Mouse (Mus musculus) liver, postnatal 0 days (tissue): ENCODE measurements around the gene Bcorl1. TPM values are rescaled to one million over a fixed set of nuclear protein-coding genes. Genes with fewer than 3 reads are reported as not detected.
"Not testable (repeated sequence)": the region's sequence is repeated elsewhere in the genome, so short reads cannot be mapped to it uniquely, and the experiment has no call there.

Source experiments
- ATAC-seq: fragments of 200-750 bp; cut with Nextera tagmentation; 2 replicates; pipeline ENCODE4 v1.8.0; 2017; ENCODE audit warnings: mild to moderate bottlenecking, moderate library complexity
- DNase-seq: peaks from one replicate; pipeline ENCODE4 v3.0.0-alpha.2; 2016
- H3K27ac ChIP-seq: fragments of 300-500 bp; sonication (generic); 2 replicates; pipeline ENCODE4 v1.5.1; 2014; ENCODE audit warnings: antibody characterized with exemption, moderate library complexity, mild to moderate bottlenecking, low read depth
- H3K27me3 ChIP-seq: fragments of 300-500 bp; sonication (generic); 2 replicates; pipeline ENCODE4 v1.6.1; 2014; ENCODE audit warnings: low read length, control low read depth, mixed read lengths; ENCODE audit not compliant: insufficient read depth
- H3K36me3 ChIP-seq: fragments of 300-500 bp; sonication (generic); replicated peaks from 2 replicates; pipeline ENCODE4 v1.6.1; 2014; ENCODE audit warnings: mild to moderate bottlenecking, control low read depth, low read length, moderate library complexity, mixed read lengths; ENCODE audit not compliant: insufficient read depth
- H3K4me1 ChIP-seq: fragments of 300-500 bp; sonication (generic); 2 replicates; pipeline ENCODE4 v1.6.1; 2014; ENCODE audit warnings: antibody characterized with exemption, mild to moderate bottlenecking, control low read depth; ENCODE audit not compliant: insufficient read depth
- H3K4me2 ChIP-seq: fragments of 300-500 bp; sonication (generic); 2 replicates; pipeline ENCODE4 v1.6.1; 2014; ENCODE audit warnings: low read depth, mild to moderate bottlenecking, low read length, moderate library complexity, mixed read lengths
- H3K4me3 ChIP-seq: fragments of 300-500 bp; sonication (generic); 2 replicates; pipeline ENCODE4 v1.5.1; 2014; ENCODE audit warnings: low read depth, low read length
- H3K9ac ChIP-seq: fragments of 300-500 bp; sonication (generic); replicated peaks from 2 replicates; pipeline ENCODE4 v1.6.1; 2014; ENCODE audit warnings: mild to moderate bottlenecking, moderate library complexity
- H3K9me3 ChIP-seq: fragments of 300-500 bp; sonication (generic); 2 replicates; pipeline ENCODE4 v1.6.1; 2016; ENCODE audit warnings: mild to moderate bottlenecking, control low read depth, low read length, mixed read lengths
- CTCF ChIP-seq: sonication (generic); IDR thresholded peaks from 2 replicates; pipeline ENCODE4 v1.5.1; 2016; ENCODE audit warnings: antibody characterized with exemption, low read depth
- EP300 ChIP-seq: IDR thresholded peaks from 2 replicates; pipeline ENCODE4 v1.6.1; 2016; ENCODE audit warnings: antibody characterized with exemption, low read depth, mild to moderate bottlenecking
- WGBS: fragments of 180-500 bp; shearing (Covaris S2); extraction: QIAGEN DNeasy Blood & Tissue Kit; methylation state at CpG from one replicate; pipeline ENCODE4 v1.1.7; 2014; ENCODE audit not compliant: insufficient replicate concordance; 5-methylcytosine and 5-hydroxymethylcytosine counted together
- polyA plus RNA-seq: library from polyadenylated mRNA; unstranded; fragments of >200 nt; fragmentation: Nextera tagmentation; extraction: Ambion mirVana; gene quantifications from 2 replicates; pipeline ENCODE4 v1.2.1, GENCODE M21; 2015

The Bcorl1 gene
- polyA plus RNA-seq, 1 experiment from 2014 or later = 1.5 TPM

DNA sequence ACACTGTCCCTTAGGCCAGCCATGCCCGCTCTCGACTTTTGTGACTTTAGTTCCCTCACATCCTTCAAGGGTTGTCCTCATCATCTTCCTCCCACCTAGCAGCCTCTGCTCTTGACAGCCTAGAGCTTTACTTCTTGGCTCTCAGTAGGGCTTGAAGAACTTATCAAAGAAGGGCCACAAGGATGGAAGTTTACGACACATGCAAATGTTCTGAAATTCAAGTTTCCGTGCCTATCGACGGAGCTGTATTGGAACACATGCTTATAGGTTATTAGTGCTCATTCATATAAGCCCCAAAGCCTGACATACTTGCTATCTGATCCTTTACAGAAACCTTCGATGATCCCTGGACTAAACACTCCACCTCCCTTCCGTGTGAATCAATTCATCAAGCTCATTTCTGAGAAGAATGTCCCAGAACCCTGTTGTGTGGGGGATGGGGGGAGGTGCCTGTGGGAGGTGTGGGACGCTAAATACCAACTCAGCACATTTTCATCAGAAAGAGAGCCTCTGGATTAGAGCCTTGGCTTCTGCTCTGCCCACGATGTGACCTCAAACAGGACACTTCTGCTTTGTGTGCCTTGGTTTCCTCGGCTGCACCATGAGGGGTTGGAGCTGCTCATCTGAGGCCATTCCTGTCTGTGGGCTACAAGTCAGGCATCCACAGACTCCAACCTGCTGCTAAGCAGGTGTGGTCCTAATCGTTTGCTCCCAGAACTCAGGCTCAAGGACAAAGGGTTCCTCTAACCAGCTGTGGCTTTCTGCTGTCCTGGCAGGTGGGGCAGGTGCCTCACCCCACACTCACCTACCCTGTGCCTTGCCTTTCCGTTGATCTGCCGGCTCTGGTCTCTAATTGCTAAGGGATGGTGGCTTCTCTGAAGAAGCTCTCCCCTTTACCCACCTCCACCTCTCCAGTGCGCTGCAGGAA is 91.7 kb downstream of the Bcorl1 start:
- H3K9ac ChIP-seq = no peak overlapping the region
- peaks cover 7% of the 10 kb centered on the region; the same call in 1 of the 2 replicates for H3K4me1 ChIP-seq
- no peaks in the 10 kb centered on the region for H3K27me3 ChIP-seq
- H3K9me3 ChIP-seq = no peaks in the 10 kb centered on the region
- ATAC-seq = 0 out of 2 replicates have a peak, but pooled peaks have one; percentile 5
- no peak for DNase-seq
- H3K4me3 ChIP-seq = peak overlapping the region; percentile 19; the same call in 1 of the 2 replicates
- WGBS = 45% methylated on average over 15 of the region's 15 CpGs
- no peaks in the 10 kb centered on the region for H3K36me3 ChIP-seq
- H3K4me2 ChIP-seq = peak overlapping the region; percentile 52
- no peak for TF ChIP-seq EP300
- no peak for TF ChIP-seq CTCF
- H3K27ac ChIP-seq = peak overlapping the region; percentile 70

DNA sequence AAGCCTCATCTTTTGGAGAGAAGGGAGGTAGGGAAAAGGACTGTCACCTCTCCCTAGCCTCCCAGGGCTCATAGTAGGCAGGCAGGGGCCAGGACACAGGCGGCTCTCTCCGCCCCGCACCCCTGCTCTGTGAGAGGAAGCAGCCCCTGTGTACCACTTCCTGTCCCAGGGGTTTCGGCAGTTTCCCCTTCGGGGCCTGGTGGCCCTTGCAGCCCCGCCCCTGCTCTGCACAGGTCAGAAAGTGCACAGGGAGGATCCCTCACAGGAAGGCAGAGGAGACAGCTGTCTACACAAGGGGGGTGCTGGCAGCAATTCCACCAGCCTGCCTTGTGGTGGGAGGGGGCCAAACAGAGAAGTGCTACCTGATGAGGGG is 92.4 kb downstream of the Bcorl1 start:
- Histone ChIP-seq H3K4me2 (peak overlapping the region; percentile 52), H3K27me3 (no peaks in the 10 kb centered on the region), H3K9me3 (no peaks in the 10 kb centered on the region), H3K27ac (peak overlapping the region; percentile 70), H3K36me3 (no peaks in the 10 kb centered on the region), H3K4me1 (peaks cover 7% of the 10 kb centered on the region; the same call in 1 of the 2 replicates), H3K4me3 (peak overlapping the region; percentile 19; the same call in 1 of the 2 replicates), H3K9ac (no peak overlapping the region)
- peak; percentile 74 for ATAC-seq
- peak; percentile 63 for DNase-seq
- 21% methylated on average over 6 of the region's 6 CpGs for WGBS
- TF ChIP-seq CTCF = no peak
- TF ChIP-seq EP300 = no peak

DNA sequence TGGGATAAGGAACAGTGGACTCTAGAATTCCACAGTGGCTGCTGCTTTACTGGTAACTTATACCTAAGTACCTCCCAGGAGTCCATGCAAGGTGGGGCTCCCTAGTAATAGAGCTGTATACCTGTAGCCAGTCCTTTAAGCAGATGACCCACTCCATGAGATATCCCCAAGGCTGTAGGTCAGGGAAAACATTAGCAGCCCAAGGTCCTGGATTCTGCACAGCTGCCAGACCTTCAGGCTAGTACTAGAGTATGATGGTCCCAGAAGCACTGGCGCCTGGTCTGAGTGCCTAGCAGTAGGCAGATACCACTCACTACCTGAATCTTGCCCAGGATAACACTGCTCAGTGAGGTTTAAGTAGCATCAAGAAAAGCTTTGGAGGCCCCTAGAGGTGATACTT is 93.1 kb downstream of the Bcorl1 start:
- WGBS = 81% methylated on average over 1 of the region's 1 CpGs
- TF ChIP-seq CTCF (no peak), EP300 (no peak)
- Histone ChIP-seq H3K4me2 (no peak overlapping the region), H3K4me3 (no peak overlapping the region), H3K9ac (no peak overlapping the region), H3K9me3 (no peaks in the 10 kb centered on the region), H3K4me1 (peaks cover 12% of the 10 kb centered on the region), H3K27me3 (no peaks in the 10 kb centered on the region), H3K27ac (peak overlapping the region; percentile 7), H3K36me3 (no peaks in the 10 kb centered on the region)
- no peak for ATAC-seq
- DNase-seq = no peak

GRCm38 (mm10) chrX:48435477-48435900 is 94.3 kb downstream of the Bcorl1 start:
- Histone ChIP-seq H3K4me1 (peaks cover 15% of the 10 kb centered on the region), H3K9ac (no peak overlapping the region), H3K27ac (peak overlapping the region; percentile 29; the same call in 1 of the 2 replicates), H3K36me3 (no peaks in the 10 kb centered on the region), H3K27me3 (no peaks in the 10 kb centered on the region), H3K4me2 (peak overlapping the region; percentile 13; the same call in 1 of the 2 replicates), H3K4me3 (no peak overlapping the region), H3K9me3 (no peaks in the 10 kb centered on the region)
- ATAC-seq (peak; percentile 30; the same call in 1 of the 2 replicates), DNase-seq (no peak)
- TF ChIP-seq CTCF = no peak
- no peak for TF ChIP-seq EP300
- 46% methylated on average over 9 of the region's 9 CpGs for WGBS

GRCm38 (mm10) chrX:48436082-48436481 is 94.9 kb downstream of the Bcorl1 start:
- Histone ChIP-seq H3K4me1 (peaks cover 15% of the 10 kb centered on the region), H3K27ac (peak overlapping the region; percentile 29; the same call in 1 of the 2 replicates)
- 71% methylated on average over 6 of the region's 7 CpGs for WGBS
- not testable (repeated sequence) for H3K4me3 ChIP-seq, ATAC-seq, H3K9ac ChIP-seq, H3K9me3 ChIP-seq, DNase-seq, H3K36me3 ChIP-seq, H3K27me3 ChIP-seq, H3K4me2 ChIP-seq

DNA sequence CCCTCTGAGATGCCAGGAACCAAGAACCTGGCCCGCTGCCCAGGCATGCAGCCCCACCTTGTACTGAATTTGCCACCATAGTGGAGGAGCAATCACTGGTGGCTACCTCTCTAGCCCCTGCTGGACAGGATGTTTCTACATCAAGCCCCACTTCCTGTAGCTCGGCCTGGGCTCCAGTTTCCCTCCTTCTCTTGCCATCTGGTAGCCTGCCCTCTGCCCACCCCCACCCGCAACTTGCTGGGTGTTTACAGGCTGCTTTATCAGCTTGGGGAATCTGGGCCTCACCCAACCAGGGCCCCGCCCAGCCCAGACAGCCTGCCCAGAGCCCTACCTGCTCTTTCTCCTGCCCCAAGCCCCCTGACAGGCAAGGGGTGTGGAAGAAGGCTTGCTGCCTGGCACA is 97.9 kb downstream of the Bcorl1 start:
- Histone ChIP-seq H3K4me2 (0 out of 2 replicates have a peak overlapping the region, but pooled peaks have one; percentile 29), H3K4me3 (no peak overlapping the region), H3K9me3 (no peaks in the 10 kb centered on the region), H3K27ac (peak overlapping the region; percentile 34; the same call in 1 of the 2 replicates), H3K36me3 (no peaks in the 10 kb centered on the region), H3K27me3 (no peaks in the 10 kb centered on the region), H3K9ac (no peak overlapping the region), H3K4me1 (peaks cover 11% of the 10 kb centered on the region)
- TF ChIP-seq EP300 = no peak
- ATAC-seq (peak; percentile 48), DNase-seq (no peak)
- WGBS = 37% methylated on average over 4 of the region's 4 CpGs
